Mouse (Mus musculus): ENCODE data around the gene Fam89b.

GRCm38 (mm10) chr19:5704163-5704800 is 25.2 kb downstream of the Fam89b start, which contains the start of gene Kcnk7:
- TF ChIP-seq CTCF (conservative IDR thresholded peaks at IDR 0.05; ENCODE audit: low read length): no peak
- TF ChIP-seq NANOG (IDR thresholded peaks at IDR 0.05; ENCODE audit: borderline replicate concordance, low read length): no peak
- TF ChIP-seq POU5F1 (IDR thresholded peaks at IDR 0.05; ENCODE audit: borderline replicate concordance, low read length): no peak

All from E14TG2a.4 (cell line).